Mouse (Mus musculus) MEL (cell line): ENCODE measurements around the gene Crb1. TPM values are rescaled to one million over a fixed set of nuclear protein-coding genes. Genes with fewer than 3 reads are reported as not detected.

Source experiments
- DNase-seq: peaks from one replicate; pipeline ENCODE4 v3.0.0; 2011; ENCODE audit warnings: low read depth, low spot score
- H3K27ac ChIP-seq: 2 replicates; pipeline ENCODE4 v1.5.1; 2012; ENCODE audit warnings: low read depth, mild to moderate bottlenecking, control low read depth, low read length, moderate library complexity; ENCODE audit not compliant: control insufficient read depth
- H3K27me3 ChIP-seq, 2 experiments: fragments of 150-350 bp in 1 of 2; sonication (generic) in 1 of 2; 2 replicates each; pipeline ENCODE4 v1.6.1; 2012; ENCODE audit warnings: low read length in 2 of 2, mild to moderate bottlenecking in 2 of 2, improper control_type of control experiment in 1 of 2, moderate library complexity in 1 of 2; ENCODE audit not compliant: insufficient read depth in 2 of 2, control insufficient read depth in 1 of 2
- H3K36me3 ChIP-seq, 2 experiments: 2 replicates each; pipeline ENCODE4 v1.6.1; 2012 to 2014; ENCODE audit warnings: low read length in 2 of 2, improper control_type of control experiment in 1 of 2, inconsistent platforms in 1 of 2, mild to moderate bottlenecking in 1 of 2; ENCODE audit not compliant: insufficient read depth in 2 of 2, control insufficient read depth in 1 of 2
- H3K4me1 ChIP-seq, 2 experiments: fragments of 150-350 bp in 1 of 2; sonication (generic) in 1 of 2; 2 replicates each; pipeline ENCODE4 v1.6.1; 2012; ENCODE audit warnings: low read length in 2 of 2, improper control_type of control experiment in 1 of 2, mild to moderate bottlenecking in 1 of 2; ENCODE audit not compliant: insufficient read depth in 2 of 2, control insufficient read depth in 1 of 2
- H3K4me3 ChIP-seq, 2 experiments: fragments of 150-350 bp in 1 of 2; sonication (generic) in 1 of 2; 2 replicates each; pipeline ENCODE4 v1.5.1; 2012; ENCODE audit warnings: low read depth in 2 of 2, low read length in 2 of 2, mild to moderate bottlenecking in 2 of 2, moderate library complexity in 2 of 2, control low read depth in 1 of 2, improper control_type of control experiment in 1 of 2; ENCODE audit not compliant: control insufficient read depth in 1 of 2, insufficient read depth in 1 of 2
- H3K79me2 ChIP-seq: 2 replicates; pipeline ENCODE4 v1.6.1; 2012; ENCODE audit warnings: mild to moderate bottlenecking, low read length, moderate library complexity; ENCODE audit not compliant: control insufficient read depth, poor library complexity, insufficient read depth
- H3K9ac ChIP-seq: 2 replicates; pipeline ENCODE4 v1.6.1; 2012; ENCODE audit warnings: low read depth, mild to moderate bottlenecking, control low read depth, low read length, moderate library complexity; ENCODE audit not compliant: control insufficient read depth, poor library complexity, severe bottlenecking
- H3K9me3 ChIP-seq: fragments of 150-350 bp; sonication (generic); replicated peaks from 2 replicates; pipeline ENCODE4 v1.6.1; 2012; ENCODE audit warnings: mild to moderate bottlenecking, low read length, improper control_type of control experiment, moderate library complexity; ENCODE audit not compliant: insufficient read depth
- CHD2 ChIP-seq: IDR thresholded peaks from 2 replicates; pipeline ENCODE4 v1.6.1; 2011; ENCODE audit warnings: low read length, improper control_type of control experiment
- E2F4 ChIP-seq: IDR thresholded peaks from 2 replicates; pipeline ENCODE4 v1.6.1; 2011; ENCODE audit warnings: low read depth, low read length, improper control_type of control experiment, borderline replicate concordance
- ELF1 ChIP-seq: IDR thresholded peaks from 2 replicates; pipeline ENCODE4 v1.6.1; 2014; ENCODE audit warnings: low read depth, mild to moderate bottlenecking, inconsistent platforms, low read length, improper control_type of control experiment, moderate library complexity
- GATA1 ChIP-seq: IDR thresholded peaks from 2 replicates; pipeline ENCODE4 v1.6.1; 2011; ENCODE audit warnings: low read depth, low read length, improper control_type of control experiment
- JUND ChIP-seq: IDR thresholded peaks from 2 replicates; pipeline ENCODE4 v1.6.1; 2011; ENCODE audit warnings: low read depth, mild to moderate bottlenecking, improper control_type of control experiment, low read length
- MAFK ChIP-seq: IDR thresholded peaks from 2 replicates; pipeline ENCODE4 v1.6.1; 2011; ENCODE audit warnings: low read depth, mild to moderate bottlenecking, low read length, improper control_type of control experiment, borderline replicate concordance
- MAZ ChIP-seq: IDR thresholded peaks from 2 replicates; pipeline ENCODE4 v1.6.1; 2012; ENCODE audit warnings: low read depth, mild to moderate bottlenecking, inconsistent platforms, low read length, improper control_type of control experiment
- MEF2A ChIP-seq: IDR thresholded peaks from 2 replicates; pipeline ENCODE4 v1.6.1; 2014; ENCODE audit warnings: low read depth, mild to moderate bottlenecking, inconsistent platforms, low read length, improper control_type of control experiment; ENCODE audit not compliant: poor library complexity, insufficient replicate concordance, severe bottlenecking; ENCODE audit errors: extremely low read depth
- MYB ChIP-seq: IDR thresholded peaks from 2 replicates; pipeline ENCODE4 v1.6.1; 2011; ENCODE audit warnings: mild to moderate bottlenecking, low read depth, low read length, improper control_type of control experiment
- NELFE ChIP-seq: IDR thresholded peaks from 2 replicates; pipeline ENCODE4 v1.6.1; 2011; ENCODE audit warnings: low read depth, low read length, improper control_type of control experiment
- NRF1 ChIP-seq: IDR thresholded peaks from 2 replicates; pipeline ENCODE4 v1.6.1; 2014; ENCODE audit warnings: low read depth, mild to moderate bottlenecking, inconsistent platforms, low read length, improper control_type of control experiment, moderate library complexity; ENCODE audit not compliant: poor library complexity, insufficient read depth, severe bottlenecking
- POLR2A ChIP-seq, 2 experiments: IDR thresholded peaks; 2 replicates each; pipeline ENCODE4 v1.6.1; 2011 to 2012; ENCODE audit warnings: low read length in 2 of 2, mild to moderate bottlenecking in 2 of 2, control low read depth in 1 of 2, improper control_type of control experiment in 1 of 2, low read depth in 1 of 2, moderate library complexity in 1 of 2; ENCODE audit not compliant: control insufficient read depth in 1 of 2, insufficient read depth in 1 of 2, poor library complexity in 1 of 2
- POLR2AphosphoS5 ChIP-seq: IDR thresholded peaks from 2 replicates; pipeline ENCODE4 v1.6.1; 2012; ENCODE audit warnings: low read depth, borderline replicate concordance, mild to moderate bottlenecking, inconsistent platforms, low read length, moderate library complexity, mixed read lengths
- RAD21 ChIP-seq: IDR thresholded peaks from 2 replicates; pipeline ENCODE4 v1.6.1; 2011; ENCODE audit warnings: mild to moderate bottlenecking, low read depth, low read length, improper control_type of control experiment
- RCOR1 ChIP-seq: IDR thresholded peaks from 2 replicates; pipeline ENCODE4 v1.6.1; 2012; ENCODE audit warnings: low read depth, mild to moderate bottlenecking, inconsistent platforms, low read length, improper control_type of control experiment
- TAL1 ChIP-seq: IDR thresholded peaks from 2 replicates; pipeline ENCODE4 v1.6.1; 2012; ENCODE audit warnings: mild to moderate bottlenecking, inconsistent platforms, low read length, moderate library complexity, mixed read lengths
- TBP ChIP-seq: IDR thresholded peaks from 2 replicates; pipeline ENCODE4 v1.8.0; 2011; ENCODE audit warnings: low read depth, low read length, improper control_type of control experiment
- ZKSCAN1 ChIP-seq: IDR thresholded peaks from 2 replicates; pipeline ENCODE4 v1.6.1; 2012; ENCODE audit warnings: low read depth, mild to moderate bottlenecking, inconsistent platforms, low read length, improper control_type of control experiment, moderate library complexity
- ZMIZ1 ChIP-seq: IDR thresholded peaks from 2 replicates; pipeline ENCODE4 v1.6.1; 2012; ENCODE audit warnings: low read depth, mild to moderate bottlenecking, inconsistent platforms, low read length, improper control_type of control experiment, moderate library complexity
- polyA plus RNA-seq, 2 experiments: library from polyadenylated mRNA; stranded (reverse) in 1 of 2; unstranded in 1 of 2; fragments of >175 nt in 1 of 2; fragments of >200 nt in 1 of 2; gene quantifications; 2 replicates each; pipeline versions ENCODE4 v1.2.1 to v1.2.4; 2012; ENCODE audit warnings: low replicate concordance in 2 of 2, low read depth in 1 of 2; ENCODE audit not compliant: insufficient read length in 2 of 2, insufficient read depth in 1 of 2, missing spikeins in 1 of 2
- total RNA-seq: library from RNA; depleted of rRNA; stranded (reverse); fragments of 300-350 nt; gene quantifications from 2 replicates; pipeline ENCODE4 v1.2.3, GENCODE M21; 2012

The Crb1 gene
- total and polyA plus RNA-seq, 3 experiments, result not detected

DNA sequence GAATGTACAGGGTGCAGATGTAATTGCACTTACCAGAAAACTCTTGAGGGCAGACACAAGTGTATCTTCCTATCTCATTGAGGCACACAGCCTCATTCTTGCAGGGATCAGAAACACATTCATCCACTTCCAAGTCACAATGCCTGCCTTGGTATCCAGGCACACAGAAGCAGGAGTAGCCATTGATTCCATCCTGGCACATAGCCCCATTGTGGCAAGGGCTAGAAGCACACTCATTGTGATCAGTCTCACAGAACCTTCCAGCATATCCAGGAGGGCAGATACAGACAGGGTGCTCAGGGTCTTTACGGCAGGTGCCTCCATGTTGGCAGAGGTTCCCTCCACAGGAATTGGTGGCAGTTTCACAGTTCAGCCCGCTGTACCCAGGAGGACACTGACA is 39.9 kb downstream of the Crb1 start:
- Histone ChIP-seq H3K36me3 (peaks cover 0 to 2% of the 10 kb centered on the region in 2 experiments; a peak in 1 of 4 replicates), H3K4me1 (no peaks in the 10 kb centered on the region; a peak in 1 of 4 replicates), H3K27me3 (no peaks in the 10 kb centered on the region; a peak in 1 of 4 replicates), H3K79me2 (no peaks in the 10 kb centered on the region), H3K27ac (no peak overlapping the region), H3K4me3 (no peak overlapping the region), H3K9ac (no peak overlapping the region), H3K9me3 (no peaks in the 10 kb centered on the region)
- no peak for TF ChIP-seq CHD2
- no peak for TF ChIP-seq MAFK
- no peak for TF ChIP-seq POLR2AphosphoS5
- no peak for TF ChIP-seq MEF2A
- no peak for TF ChIP-seq MYB
- no peak for TF ChIP-seq RCOR1
- TF ChIP-seq NELFE, result no peak
- no peak for TF ChIP-seq E2F4
- DNase-seq, result no peak

DNA sequence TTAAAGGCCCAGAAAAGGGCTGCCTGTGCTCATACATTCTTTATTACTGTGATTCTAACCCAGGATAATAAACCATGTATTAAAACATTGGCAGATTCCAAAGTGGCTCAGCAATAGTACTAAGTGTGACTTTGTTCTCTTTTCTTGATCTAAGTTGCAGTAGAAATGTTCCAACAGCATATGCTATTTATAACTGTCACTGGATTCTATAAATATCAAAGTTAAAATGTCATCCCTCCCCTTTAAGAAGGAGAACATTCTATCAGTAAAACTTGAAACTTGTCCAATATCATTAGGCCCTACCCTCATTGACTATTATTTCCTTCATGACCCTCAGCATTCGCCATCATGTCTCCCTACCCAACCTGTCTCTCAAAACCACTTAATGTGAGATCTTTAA is 48.1 kb downstream of the Crb1 start:
- no peak overlapping the region for H3K9ac ChIP-seq
- H3K4me3 ChIP-seq, result no peak overlapping the region
- no peaks in the 10 kb centered on the region for H3K79me2 ChIP-seq
- H3K27me3 ChIP-seq, result no peaks in the 10 kb centered on the region
- H3K36me3 ChIP-seq, result no peaks in the 10 kb centered on the region
- H3K4me1 ChIP-seq, result no peaks in the 10 kb centered on the region
- no peak overlapping the region for H3K27ac ChIP-seq
- no peak for DNase-seq
- TF ChIP-seq MEF2A, result no peak
- TF ChIP-seq ZKSCAN1, result no peak
- TF ChIP-seq TBP, result no peak
- no peak for TF ChIP-seq RAD21
- no peak for TF ChIP-seq ELF1
- no peak for TF ChIP-seq TAL1
- TF ChIP-seq ZMIZ1, result no peak
- no peak for TF ChIP-seq POLR2A (IDR thresholded peaks at IDR 0.05; ENCODE audit: control insufficient read depth in 1 of 2, insufficient read depth in 1 of 2, low read depth in 1 of 2, low read length in 2 of 2, poor library complexity in 1 of 2)
- TF ChIP-seq NRF1, result no peak
- no peak for TF ChIP-seq MAZ
- TF ChIP-seq GATA1, result no peak
- no peak for TF ChIP-seq MYB
- no peak for TF ChIP-seq JUND
- H3K9me3 ChIP-seq, result no peaks in the 10 kb centered on the region
